Mouse (Mus musculus): Measurements from ENCODE around the gene Safb2. TPM values are rescaled to one million over a fixed set of nuclear protein-coding genes. Genes with fewer than 3 reads are reported as not detected.

Safb2 gene
- total RNA-seq, 2 experiments from 2014 or later: 29.7 to 35.6 TPM

- DNase-seq: no peak
Observed at GRCm38 (mm10) chr17:56515690-56516410, 68.5 kb downstream of the Safb2 start.

DNA sequence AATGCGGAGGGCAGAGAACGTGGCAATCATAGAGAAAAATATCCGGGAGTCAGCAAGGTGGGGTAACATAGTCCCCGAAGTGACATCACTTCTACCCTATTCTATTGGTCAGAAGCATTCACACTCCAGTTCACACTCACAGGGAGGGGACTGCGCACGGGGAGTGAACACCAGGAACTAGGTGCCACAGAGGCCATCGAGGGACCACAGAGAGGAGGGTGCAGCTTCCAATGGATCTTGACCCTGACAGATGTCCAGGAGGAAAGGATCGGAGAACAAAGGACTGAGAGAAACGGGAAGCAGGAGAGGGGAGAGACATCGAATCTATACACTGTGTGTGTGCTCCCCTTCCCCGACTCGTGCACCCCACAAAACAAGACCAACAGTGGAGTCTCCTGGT is 69.5 kb downstream of the Safb2 start:
- no peak for DNase-seq

DNA sequence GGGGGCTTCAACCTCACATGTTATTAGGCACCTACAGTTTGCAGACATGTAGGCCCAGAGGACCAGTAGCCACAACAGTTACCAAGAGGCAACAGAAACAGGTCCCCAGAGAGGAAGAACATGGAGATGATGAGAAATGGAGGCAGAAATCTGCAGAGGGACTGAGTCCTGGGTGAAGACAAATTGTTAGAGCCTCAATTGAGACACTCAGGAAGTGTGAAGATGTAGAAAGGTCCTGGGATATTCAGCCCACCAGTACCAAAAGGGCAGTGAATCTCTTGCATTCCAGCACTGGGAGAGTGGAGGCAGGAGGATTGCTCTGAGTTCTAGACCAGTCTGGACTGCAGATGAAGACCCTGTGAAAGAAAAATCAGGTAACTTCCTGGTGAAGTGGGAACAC is 70.1 kb downstream of the Safb2 start:
- no peak for DNase-seq

GRCm38 (mm10) chr17:56512310-56512709 is 72.1 kb downstream of the Safb2 start, which contains the start of gene Znrf4:
Gene Znrf4 (minus strand): TSS chr17:56512431.
- no peak for DNase-seq

DNA sequence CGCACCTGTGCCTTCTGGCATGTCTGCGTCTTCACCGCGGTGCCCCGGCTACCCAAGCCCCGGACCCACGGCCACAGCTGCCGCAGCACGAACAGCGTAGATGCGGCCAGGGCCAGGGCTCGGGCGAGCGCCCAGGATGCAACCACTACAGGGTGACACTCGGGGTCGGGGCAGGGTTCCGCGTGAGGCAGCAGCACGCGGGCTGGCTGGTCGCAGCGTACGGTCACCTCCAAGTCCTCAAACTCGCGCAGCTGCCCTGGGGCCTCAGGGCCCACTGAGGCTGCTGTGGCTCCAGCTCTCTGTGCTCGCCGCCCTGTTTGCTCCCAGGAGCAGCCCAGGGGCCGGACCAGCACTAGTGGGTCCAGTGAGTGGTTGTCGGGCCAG is 72.7 kb downstream of the Safb2 start:
- DNase-seq: no peak

DNA sequence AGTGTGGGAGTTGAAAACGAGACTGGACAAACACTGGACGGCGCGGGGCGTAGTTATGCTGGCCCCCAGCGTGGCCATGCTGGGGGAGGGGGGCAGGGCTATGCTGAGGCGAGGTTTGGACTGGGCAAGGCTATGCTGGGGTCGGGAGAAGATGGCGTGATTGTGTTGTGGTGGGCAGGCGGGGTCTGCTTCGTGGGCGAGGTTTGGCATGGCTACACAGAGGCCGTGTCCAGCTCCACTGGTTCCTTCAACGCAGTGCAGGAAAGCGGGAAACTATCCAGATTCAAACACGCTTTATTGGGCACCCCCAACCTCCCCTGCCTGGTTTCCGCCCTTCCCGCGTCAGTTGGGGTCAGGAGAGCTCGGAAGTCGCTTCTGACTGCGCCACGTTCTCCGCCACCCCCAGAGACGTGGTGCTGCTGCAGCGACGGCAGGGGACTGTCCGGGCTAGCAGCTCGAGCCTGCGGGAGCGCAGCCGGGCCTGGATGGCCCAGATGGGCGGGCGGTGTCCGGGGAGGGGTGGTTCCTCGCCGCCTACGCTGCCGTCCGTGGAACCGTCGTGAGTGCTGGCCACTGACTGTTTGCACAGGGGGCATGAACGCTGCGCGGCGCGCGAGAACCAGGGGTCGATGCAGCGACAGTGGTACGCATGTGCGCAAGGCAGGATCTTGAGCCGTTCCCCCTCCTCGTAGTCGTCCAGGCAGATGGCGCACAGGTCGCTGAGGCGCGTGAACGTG is 73.2 kb downstream of the Safb2 start:
- DNase-seq: no peak

Other genes starting within 250 kb of the Safb2 start
- 10 to 100 TPM; 37.7 to 39.6 TPM for gene Ptprs, start 108.1 kb downstream of the Safb2 start, total RNA-seq (2021)
- gene Znrf4, start 72.2 kb downstream of the Safb2 start, total RNA-seq (2021): not detected
- gene Gm20219, start 30.2 kb downstream of the Safb2 start, total RNA-seq (2021): under 1 TPM; 0.43 to 0.78 TPM
- 10 to 100 TPM; 36.8 to 43.8 TPM for gene Safb, start 240 bp upstream of the Safb2 start, total RNA-seq (2021)
- 100 to 1,000 TPM; 147 to 152 TPM for gene 2410015M20Rik, start 25.2 kb upstream of the Safb2 start, total RNA-seq (2021)
- 100 to 1,000 TPM; 502 to 523 TPM for gene Rpl36, start 28.8 kb upstream of the Safb2 start, total RNA-seq (2021)
- gene Lonp1, start 42.3 kb upstream of the Safb2 start, total RNA-seq (2021): 10 to 100 TPM; 53.4 to 64.4 TPM
- gene Catsperd, start 43.6 kb upstream of the Safb2 start, total RNA-seq (2021): not detected
- gene Ranbp3, start 88.7 kb upstream of the Safb2 start, total RNA-seq (2021): 10 to 100 TPM; 32.8 to 34.2 TPM
- gene Ndufa11, start 133.2 kb upstream of the Safb2 start, total RNA-seq (2021): 100 to 1,000 TPM; 459 to 461 TPM
- gene Vmac, start 133.4 kb upstream of the Safb2 start, total RNA-seq (2021): 1 to 10 TPM; 3.3 to 3.5 TPM
- gene Nrtn, start 172.9 kb upstream of the Safb2 start, total RNA-seq (2021): 1 to 10 TPM; 1.9 to 3.1 TPM
- gene Dus3l, start 180.2 kb upstream of the Safb2 start, total RNA-seq (2021): 10 to 100 TPM; 12.4 to 14.5 TPM
- gene Prr22, start 185.7 kb upstream of the Safb2 start, total RNA-seq (2021): under 1 TPM in 1 of 2 experiments, not detected in 1; 0.33 TPM
- gene Rfx2, start 246.4 kb upstream of the Safb2 start, total RNA-seq (2021): 1 to 10 TPM; 3.0 to 4.1 TPM

All from gastrocnemius, postnatal 25 days (tissue).